In genomic region chr2:65990754-65991153, GRCm38 (mm10) we compare ENCODE assay signal across 18 mouse cellular contexts.
"Had no signal": no experiment of that assay in that cellular context is flagged by ENCODE, and none has a peak within 500 bp of the region (broad histone marks: within the 10 kb centered on the region; RNA-seq: fewer than 3 reads in every experiment).

No protein-coding gene starts in this region.

- H3K4me2 ChIP-seq: liver, embryonic 11.5 days; liver, embryonic 13.5 days; liver, embryonic 15.5 days; lung, embryonic 15.5 days; midbrain, embryonic 12.5 days; neural tube, embryonic 12.5 days; stomach, embryonic 15.5 days had no signal

- H3K4me1 ChIP-seq: liver, embryonic 13.5 days; liver, embryonic 15.5 days; megakaryocyte, embryonic 14.5 days; stomach, embryonic 15.5 days had no signal

- ATAC-seq: liver, postnatal 0 days; lung, postnatal 0 days had no signal

- H3K27ac ChIP-seq: liver, embryonic 13.5 days; liver, embryonic 15.5 days; lung, embryonic 15.5 days; macrophage; midbrain, embryonic 12.5 days; neural tube, embryonic 12.5 days; stomach, embryonic 15.5 days; stomach, postnatal 0 days had no signal

- H3K27me3 ChIP-seq: liver, embryonic 13.5 days; liver, embryonic 15.5 days; lung, embryonic 15.5 days; megakaryocyte, embryonic 14.5 days; midbrain, embryonic 12.5 days; neural tube, embryonic 12.5 days; stomach, embryonic 15.5 days had no signal

- H3K9me3 ChIP-seq: liver, embryonic 13.5 days; liver, embryonic 15.5 days; lung, embryonic 15.5 days; midbrain, embryonic 12.5 days; neural tube, embryonic 12.5 days; stomach, embryonic 15.5 days had no signal

- H3K36me3 ChIP-seq: liver, embryonic 13.5 days; liver, embryonic 15.5 days; lung, embryonic 15.5 days; midbrain, embryonic 12.5 days; neural tube, embryonic 12.5 days; stomach, embryonic 15.5 days had no signal

- H3K4me3 ChIP-seq: liver, embryonic 13.5 days; liver, embryonic 15.5 days; lung, embryonic 15.5 days; megakaryocyte, embryonic 14.5 days; midbrain, embryonic 12.5 days; neural tube, embryonic 12.5 days; stomach, embryonic 15.5 days had no signal

- DNase-seq: liver, embryonic 13.5 days; liver, postnatal 0 days; lung, adult 2 months; lung, postnatal 14 days; lung, postnatal 36 days; right cerebral cortex, postnatal 14 days; thymus, adult 2 months; thymus, postnatal 25 days had no signal

- H3K9ac ChIP-seq: liver, embryonic 13.5 days; liver, embryonic 15.5 days; liver, postnatal 0 days; lung, embryonic 15.5 days; midbrain, embryonic 12.5 days; neural tube, embryonic 12.5 days; stomach, embryonic 15.5 days had no signal
